9 mouse cellular contexts compared by ENCODE assay signal in genomic region chr15:75189116-75189515, GRCm38 (mm10). TPM values are rescaled to one million over a fixed set of nuclear protein-coding genes. Genes with fewer than 3 reads are reported as not detected.
DNase-seq lines count a peak whose midpoint lies in the region; ATAC-seq and TF ChIP-seq lines count a peak whose summit lies in the region.
"Had no signal": no experiment of that assay in that cellular context is flagged by ENCODE, and none has a peak within 500 bp of the region (broad histone marks: within the 10 kb centered on the region; RNA-seq: fewer than 3 reads in every experiment).

No protein-coding gene starts in this region.

- H3K9ac ChIP-seq in kidney, embryonic 16.5 days (replicated peaks; ENCODE audit: low read length) = no peak overlapping the region
- H3K9ac ChIP-seq in forebrain, embryonic 13.5 days = no peak overlapping the region
- H3K9ac ChIP-seq: heart, embryonic 13.5 days had no signal

- no peaks in the 10 kb centered on the region for H3K27me3 ChIP-seq in kidney, embryonic 16.5 days (ENCODE audit: insufficient read depth, low read length)
- no peaks in the 10 kb centered on the region for H3K27me3 ChIP-seq in E14TG2a.4 (ENCODE audit: insufficient read depth, low read length)
- H3K27me3 ChIP-seq in forebrain, embryonic 13.5 days = no peaks in the 10 kb centered on the region
- H3K27me3 ChIP-seq: heart, embryonic 13.5 days had no signal

- no peaks in the 10 kb centered on the region for H3K36me3 ChIP-seq in kidney, embryonic 16.5 days (ENCODE audit: insufficient read depth, low read length)
- H3K36me3 ChIP-seq in E14TG2a.4 (ENCODE audit: insufficient read depth, low read length) = no peaks in the 10 kb centered on the region
- H3K36me3 ChIP-seq in forebrain, embryonic 13.5 days (ENCODE audit: poor library complexity, severe bottlenecking) = no peaks in the 10 kb centered on the region
- H3K36me3 ChIP-seq: heart, embryonic 13.5 days had no signal

- H3K4me1 ChIP-seq in kidney, embryonic 16.5 days (ENCODE audit: insufficient read depth, low read length) = no peaks in the 10 kb centered on the region
- H3K4me1 ChIP-seq in E14TG2a.4 (replicated peaks; ENCODE audit: low read depth, low read length) = no peaks in the 10 kb centered on the region
- no peaks in the 10 kb centered on the region for H3K4me1 ChIP-seq in bone marrow macrophage, adult 2 months (ENCODE audit: control insufficient read depth, insufficient read depth, low read length)
- no peaks in the 10 kb centered on the region for H3K4me1 ChIP-seq in lung, adult 2 months (ENCODE audit: control insufficient read depth, insufficient read depth, low read length)
- H3K4me1 ChIP-seq in forebrain, embryonic 13.5 days = no peaks in the 10 kb centered on the region
- H3K4me1 ChIP-seq: heart, embryonic 13.5 days had no signal

- H3K4me3 ChIP-seq in kidney, embryonic 16.5 days (ENCODE audit: low read length) = no peak overlapping the region
- no peak overlapping the region for H3K4me3 ChIP-seq in E14TG2a.4 (replicated peaks; ENCODE audit: low read length)
- H3K4me3 ChIP-seq in bone marrow macrophage, adult 2 months (ENCODE audit: insufficient read depth, low read length) = no peak overlapping the region
- no peak overlapping the region for H3K4me3 ChIP-seq in lung, adult 2 months (replicated peaks; ENCODE audit: extremely low read depth, low read depth, low read length)
- H3K4me3 ChIP-seq in forebrain, embryonic 13.5 days = no peak overlapping the region
- H3K4me3 ChIP-seq: heart, embryonic 13.5 days had no signal

- H3K4me2 ChIP-seq in kidney, embryonic 16.5 days (replicated peaks; ENCODE audit: low read depth, low read length) = no peak overlapping the region
- H3K4me2 ChIP-seq in forebrain, embryonic 13.5 days = no peak overlapping the region
- H3K4me2 ChIP-seq: heart, embryonic 13.5 days had no signal

- no peak for TF ChIP-seq POLR2A in bone marrow macrophage, adult 2 months (IDR thresholded peaks at IDR 0.05; ENCODE audit: borderline replicate concordance, low read depth, low read length)
- no peak for TF ChIP-seq POLR2A in lung, adult 2 months (IDR thresholded peaks at IDR 0.05; ENCODE audit: borderline replicate concordance, extremely low read depth, low read depth, low read length)

- no peak for ATAC-seq in kidney, embryonic 16.5 days (ENCODE audit: low FRiP score, low TSS enrichment)
- ATAC-seq in forebrain, embryonic 13.5 days = no peak

- no peak overlapping the region for H3K27ac ChIP-seq in kidney, embryonic 16.5 days (ENCODE audit: low read length)
- no peak overlapping the region for H3K27ac ChIP-seq in bone marrow macrophage, adult 2 months (ENCODE audit: insufficient read depth, low read depth, low read length)
- no peak overlapping the region for H3K27ac ChIP-seq in forebrain, embryonic 13.5 days
- H3K27ac ChIP-seq: heart, embryonic 13.5 days had no signal

- DNase-seq in kidney, adult 11 months = peak; percentile 5
- DNase-seq in lung, adult 2 months = peak; percentile 8
- DNase-seq in thymus, postnatal 36 days = peak; percentile 23 to 25
- no peak for DNase-seq in frontal cortex, postnatal 10 days (ENCODE audit: low spot score in 2 of 2)

- TF ChIP-seq CTCF in E14TG2a.4 (conservative IDR thresholded peaks at IDR 0.05; ENCODE audit: low read length) = peak; percentile 51
- peak; percentile 38; the same call in 1 of the 2 replicates for TF ChIP-seq CTCF in bone marrow macrophage, adult 2 months (IDR thresholded peaks at IDR 0.05; ENCODE audit: low read depth, low read length)
- TF ChIP-seq CTCF in lung, adult 2 months (IDR thresholded peaks at IDR 0.05; ENCODE audit: insufficient read depth, low read length) = peak; percentile 56

- WGBS in kidney, embryonic 16.5 days = 68% methylated on average over 2 of the region's 2 CpGs
- 67% methylated on average over 2 of the region's 2 CpGs for WGBS in lung, adult 2 months
- WGBS in forebrain, embryonic 13.5 days = 70% methylated on average over 2 of the region's 2 CpGs

- no peaks in the 10 kb centered on the region for H3K9me3 ChIP-seq in kidney, embryonic 16.5 days (ENCODE audit: low read length)
- H3K9me3 ChIP-seq in E14TG2a.4 (ENCODE audit: low read length) = no peaks in the 10 kb centered on the region
- no peaks in the 10 kb centered on the region for H3K9me3 ChIP-seq in forebrain, embryonic 13.5 days (replicated peaks)
- H3K9me3 ChIP-seq: heart, embryonic 13.5 days had no signal

RNA-seq across cellular contexts. Expression of gene BC025446, which starts 27.1 kb away (rescaled TPM):
- 22.2 and 22.6 TPM in 2 replicates for polyA plus RNA-seq in kidney, embryonic 16.5 days (2015; fragmentation: Nextera tagmentation; extraction: Ambion mirVana)
- polyA plus RNA-seq in bone marrow macrophage, adult 2 months (2012; ENCODE audit: insufficient read depth, insufficient read length, missing spikeins) = not detected in 2 replicates
- 0.10 and 0.13 TPM in 2 replicates for polyA plus RNA-seq in lung, adult 2 months (2012; rRNA removed)
- polyA plus RNA-seq in forebrain, embryonic 13.5 days (2015; fragmentation: Nextera tagmentation; extraction: Ambion mirVana) = not detected in 2 replicates
- polyA plus RNA-seq: heart, embryonic 13.5 days had no signal

RNA-seq across cellular contexts. Expression of gene Ly6g, which starts 34.1 kb away (rescaled TPM):
- 0.63 and 1.3 TPM in 2 replicates for polyA plus RNA-seq in kidney, embryonic 16.5 days (2015; fragmentation: Nextera tagmentation; extraction: Ambion mirVana)
- not detected in 2 replicates for polyA plus RNA-seq in bone marrow macrophage, adult 2 months (2012; ENCODE audit: insufficient read depth, insufficient read length, missing spikeins)
- 0.26 and 0.38 TPM in 2 replicates for polyA plus RNA-seq in lung, adult 2 months (2012; rRNA removed)
- not detected in 2 replicates for polyA plus RNA-seq in forebrain, embryonic 13.5 days (2015; fragmentation: Nextera tagmentation; extraction: Ambion mirVana)
- polyA plus RNA-seq: heart, embryonic 13.5 days had no signal

Comparison
In these comparisons a context has a peak if more than half of its experiments do, and no peak if none do; other contexts are left out.
1. DNase-seq: peak in kidney, adult 11 months (single experiment), lung, adult 2 months (single experiment) and thymus, postnatal 36 days (2 of 2); none in frontal cortex, postnatal 10 days (0 of 2).
2. RNA of gene BC025446, which starts 27.1 kb away (polyA plus RNA-seq): 22.2 to 22.6 TPM in kidney, embryonic 16.5 days; 0.10 to 0.13 TPM in lung, adult 2 months, not detected in bone marrow macrophage, adult 2 months and not detected in forebrain, embryonic 13.5 days; every median in the first group is over 10 times any median in the second.
3. Peak in every context shown above with its lines, with median percentiles within 50 percentile points of each other: CTCF ChIP-seq.